Comparison of ENCODE assay signal across 16 mouse cellular contexts in genomic region chr9:102073404-102073803, GRCm38 (mm10).
DNase-seq lines count a peak whose midpoint lies in the region; ATAC-seq and TF ChIP-seq lines count a peak whose summit lies in the region.
"Had no signal": no experiment of that assay in that cellular context is flagged by ENCODE, and none has a peak within 500 bp of the region (broad histone marks: within the 10 kb centered on the region; RNA-seq: fewer than 3 reads in every experiment).

No protein-coding gene starts in this region.

- H3K4me1 ChIP-seq in heart, adult 2 months (ENCODE audit: control insufficient read depth, insufficient read depth, low read length), result no peaks in the 10 kb centered on the region
- H3K4me1 ChIP-seq in hindbrain, embryonic 15.5 days (replicated peaks), result peaks cover 38% of the 10 kb centered on the region
- peaks cover 21% of the 10 kb centered on the region for H3K4me1 ChIP-seq in hindbrain, embryonic 10.5 days (replicated peaks)
- peaks cover 2% of the 10 kb centered on the region for H3K4me1 ChIP-seq in hindbrain, embryonic 16.5 days (ENCODE audit: control insufficient read depth, insufficient read depth, low read depth, low read length)
- peaks cover 14% of the 10 kb centered on the region for H3K4me1 ChIP-seq in midbrain, embryonic 15.5 days

- H3K4me2 ChIP-seq in hindbrain, embryonic 15.5 days, result no peak overlapping the region
- no peak overlapping the region for H3K4me2 ChIP-seq in hindbrain, embryonic 16.5 days (ENCODE audit: low read length)
- H3K4me2 ChIP-seq in midbrain, embryonic 15.5 days, result no peak overlapping the region

- H3K9me3 ChIP-seq in hindbrain, embryonic 15.5 days, result no peaks in the 10 kb centered on the region
- H3K9me3 ChIP-seq in hindbrain, embryonic 10.5 days, result no peaks in the 10 kb centered on the region
- no peaks in the 10 kb centered on the region for H3K9me3 ChIP-seq in hindbrain, embryonic 16.5 days (ENCODE audit: control insufficient read depth, low read length)
- no peaks in the 10 kb centered on the region for H3K9me3 ChIP-seq in midbrain, embryonic 15.5 days
- H3K9me3 ChIP-seq: embryonic facial prominence, embryonic 10.5 days had no signal

- DNase-seq in heart, adult 11 months, result peak; percentile 70
- DNase-seq in heart, adult 2 months, result no peak
- DNase-seq in hindbrain, embryonic 10.5 days (ENCODE audit: low spot score), result no peak
- DNase-seq: adrenal gland, adult 2 months; adrenal gland, postnatal 25 days; cerebellum, adult 18-20 months; cerebellum, adult 9-11 months; forebrain, postnatal 0 days; gastrocnemius, postnatal 14 days; heart, postnatal 14 days; kidney, adult 11 months had no signal

- no peak overlapping the region for H3K4me3 ChIP-seq in heart, adult 2 months
- no peak overlapping the region for H3K4me3 ChIP-seq in hindbrain, embryonic 15.5 days
- H3K4me3 ChIP-seq in hindbrain, embryonic 10.5 days, result no peak overlapping the region
- no peak overlapping the region for H3K4me3 ChIP-seq in hindbrain, embryonic 16.5 days (ENCODE audit: low read length)
- no peak overlapping the region for H3K4me3 ChIP-seq in midbrain, embryonic 15.5 days
- H3K4me3 ChIP-seq: embryonic facial prominence, embryonic 10.5 days had no signal

- no peaks in the 10 kb centered on the region for H3K79me2 ChIP-seq in heart, adult 2 months (replicated peaks; ENCODE audit: control insufficient read depth, insufficient read depth, low read length)

- 0 out of 2 replicates have a peak, but pooled peaks have one; percentile 9 for ATAC-seq in hindbrain, embryonic 15.5 days (ENCODE audit: low FRiP score, low read depth)
- ATAC-seq in hindbrain, embryonic 16.5 days, result peak; percentile 9; the same call in 1 of the 2 replicates
- ATAC-seq in midbrain, embryonic 15.5 days (replicated peaks), result peak; percentile 65
- ATAC-seq in CD4-positive, CD25-positive, alpha-beta regulatory T cell, adult 4 months, result no peak
- ATAC-seq: forebrain, postnatal 0 days had no signal

- no peak for TF ChIP-seq EP300 in heart, adult 2 months (IDR thresholded peaks at IDR 0.05; ENCODE audit: insufficient read depth, low read depth, low read length)

- no peak for TF ChIP-seq POLR2A in heart, adult 2 months (IDR thresholded peaks at IDR 0.05; ENCODE audit: insufficient read depth, low read depth, low read length)

- WGBS in heart, adult 2 months, result 91% methylated on average over 5 of the region's 5 CpGs
- 88% methylated on average over 5 of the region's 5 CpGs for WGBS in hindbrain, embryonic 15.5 days
- WGBS in hindbrain, embryonic 10.5 days, result 89% methylated on average over 5 of the region's 5 CpGs
- 86% methylated on average over 5 of the region's 5 CpGs for WGBS in hindbrain, embryonic 16.5 days
- 78% methylated on average over 5 of the region's 5 CpGs for WGBS in midbrain, embryonic 15.5 days

- H3K9ac ChIP-seq in heart, adult 2 months (ENCODE audit: low read depth, low read length), result no peak overlapping the region
- H3K9ac ChIP-seq in hindbrain, embryonic 15.5 days, result no peak overlapping the region
- H3K9ac ChIP-seq in hindbrain, embryonic 16.5 days (ENCODE audit: low read depth, low read length), result no peak overlapping the region
- H3K9ac ChIP-seq in midbrain, embryonic 15.5 days, result no peak overlapping the region
- H3K9ac ChIP-seq: forebrain, postnatal 0 days had no signal

- intact Hi-C loops in heart, adult 2 months (cut with DNase I), result no loop called here

- H3K27me3 ChIP-seq in heart, adult 2 months (ENCODE audit: control insufficient read depth, insufficient read depth, low read length), result no peaks in the 10 kb centered on the region
- no peaks in the 10 kb centered on the region for H3K27me3 ChIP-seq in hindbrain, embryonic 15.5 days
- H3K27me3 ChIP-seq in hindbrain, embryonic 10.5 days (ENCODE audit: insufficient read depth, poor library complexity, severe bottlenecking), result no peaks in the 10 kb centered on the region
- no peaks in the 10 kb centered on the region for H3K27me3 ChIP-seq in hindbrain, embryonic 16.5 days (replicated peaks; ENCODE audit: control insufficient read depth, insufficient read depth, low read length)
- H3K27me3 ChIP-seq in midbrain, embryonic 15.5 days (replicated peaks), result no peaks in the 10 kb centered on the region

- no peak for TF ChIP-seq CTCF in heart, adult 2 months (IDR thresholded peaks at IDR 0.05)

- no peak overlapping the region for H3K27ac ChIP-seq in heart, adult 2 months
- no peak overlapping the region for H3K27ac ChIP-seq in hindbrain, embryonic 15.5 days (replicated peaks)
- H3K27ac ChIP-seq in hindbrain, embryonic 10.5 days, result no peak overlapping the region
- H3K27ac ChIP-seq in hindbrain, embryonic 16.5 days (ENCODE audit: low read depth, low read length), result no peak overlapping the region
- H3K27ac ChIP-seq in midbrain, embryonic 15.5 days, result peak overlapping the region; percentile 27; the same call in 1 of the 2 replicates
- H3K27ac ChIP-seq: embryonic facial prominence, embryonic 10.5 days had no signal

- no peaks in the 10 kb centered on the region for H3K36me3 ChIP-seq in heart, adult 2 months (ENCODE audit: control insufficient read depth, insufficient read depth, low read length)
- no peaks in the 10 kb centered on the region for H3K36me3 ChIP-seq in hindbrain, embryonic 15.5 days
- no peaks in the 10 kb centered on the region for H3K36me3 ChIP-seq in hindbrain, embryonic 10.5 days
- no peaks in the 10 kb centered on the region for H3K36me3 ChIP-seq in hindbrain, embryonic 16.5 days (ENCODE audit: control insufficient read depth, insufficient read depth, low read length)
- no peaks in the 10 kb centered on the region for H3K36me3 ChIP-seq in midbrain, embryonic 15.5 days (replicated peaks)
- H3K36me3 ChIP-seq: embryonic facial prominence, embryonic 10.5 days had no signal
